Mouse (Mus musculus): ENCODE data around the gene Gabarapl1.
"Not testable (repeated sequence)": the region's sequence is repeated elsewhere in the genome, so short reads cannot be mapped to it uniquely, and the experiment has no call there.

Gene Gabarapl1

DNA sequence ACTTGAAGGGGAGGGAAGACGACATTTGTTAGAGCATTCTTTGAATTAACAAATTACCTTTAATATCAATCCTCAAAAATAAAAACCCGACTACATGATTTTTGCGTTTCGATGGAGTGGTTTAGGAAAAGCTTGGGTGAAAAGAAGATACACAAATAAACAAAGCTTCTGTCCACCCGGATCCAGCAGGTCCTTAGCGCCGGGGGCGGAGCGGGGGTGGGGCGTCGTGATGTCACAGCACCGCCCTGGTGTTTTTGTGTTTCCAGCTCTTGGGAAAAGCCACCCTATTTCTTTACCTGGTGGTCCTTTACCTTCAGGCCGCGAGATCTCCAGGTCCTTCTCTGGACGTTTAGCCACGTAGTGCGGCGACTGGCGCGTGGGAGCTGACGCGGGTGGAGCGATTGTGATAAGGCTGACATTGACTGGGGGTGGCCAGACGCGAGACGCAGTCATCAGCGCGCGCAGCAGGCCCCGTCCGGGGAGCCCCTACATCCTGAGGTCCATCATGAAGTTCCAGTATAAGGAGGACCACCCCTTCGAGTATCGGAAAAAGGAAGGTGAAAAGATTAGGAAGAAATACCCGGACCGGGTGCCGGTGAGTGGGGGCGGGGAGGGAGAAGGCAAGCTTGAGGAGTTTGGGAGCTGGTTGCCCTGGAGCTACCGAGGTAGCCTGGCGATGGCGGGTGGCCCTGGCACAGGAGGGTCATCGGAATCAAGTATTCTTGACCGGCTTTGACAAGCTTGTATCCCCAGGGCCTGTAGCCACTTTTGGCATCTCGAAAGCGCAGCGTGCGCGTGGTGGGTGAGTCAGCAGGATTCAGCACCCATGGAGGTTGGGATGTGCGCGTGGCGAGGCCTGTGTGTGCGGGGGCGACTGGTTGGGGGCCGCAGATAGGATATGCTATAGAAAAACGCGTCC, at the start of gene Gabarapl1:
Gene Gabarapl1, plus strand, starts transcription at position 219 of the 919 bp plus-strand sequence.
- DNase-seq (ENCODE audit: low read depth), result peak; percentile 93

DNA sequence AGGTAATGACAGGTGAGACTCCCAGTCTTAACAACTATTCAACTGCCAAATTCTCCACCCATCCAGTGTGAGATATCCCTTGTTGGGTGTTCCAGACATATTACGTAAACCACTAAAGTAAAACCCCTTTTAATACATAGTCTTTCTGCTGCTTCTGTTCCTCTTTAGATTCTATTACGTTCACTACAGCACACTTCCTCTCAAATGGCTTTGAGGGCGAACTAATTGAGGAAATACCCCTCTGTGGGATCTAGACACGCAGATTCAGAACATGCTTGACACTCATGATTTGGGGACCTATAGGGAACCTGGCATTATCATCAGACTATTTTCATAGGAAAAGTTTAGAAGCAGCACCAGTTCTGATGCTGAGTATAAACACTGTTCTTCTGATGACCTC, 38.0 kb upstream of the Gabarapl1 start:
- DNase-seq (ENCODE audit: low read depth), result no peak

DNA sequence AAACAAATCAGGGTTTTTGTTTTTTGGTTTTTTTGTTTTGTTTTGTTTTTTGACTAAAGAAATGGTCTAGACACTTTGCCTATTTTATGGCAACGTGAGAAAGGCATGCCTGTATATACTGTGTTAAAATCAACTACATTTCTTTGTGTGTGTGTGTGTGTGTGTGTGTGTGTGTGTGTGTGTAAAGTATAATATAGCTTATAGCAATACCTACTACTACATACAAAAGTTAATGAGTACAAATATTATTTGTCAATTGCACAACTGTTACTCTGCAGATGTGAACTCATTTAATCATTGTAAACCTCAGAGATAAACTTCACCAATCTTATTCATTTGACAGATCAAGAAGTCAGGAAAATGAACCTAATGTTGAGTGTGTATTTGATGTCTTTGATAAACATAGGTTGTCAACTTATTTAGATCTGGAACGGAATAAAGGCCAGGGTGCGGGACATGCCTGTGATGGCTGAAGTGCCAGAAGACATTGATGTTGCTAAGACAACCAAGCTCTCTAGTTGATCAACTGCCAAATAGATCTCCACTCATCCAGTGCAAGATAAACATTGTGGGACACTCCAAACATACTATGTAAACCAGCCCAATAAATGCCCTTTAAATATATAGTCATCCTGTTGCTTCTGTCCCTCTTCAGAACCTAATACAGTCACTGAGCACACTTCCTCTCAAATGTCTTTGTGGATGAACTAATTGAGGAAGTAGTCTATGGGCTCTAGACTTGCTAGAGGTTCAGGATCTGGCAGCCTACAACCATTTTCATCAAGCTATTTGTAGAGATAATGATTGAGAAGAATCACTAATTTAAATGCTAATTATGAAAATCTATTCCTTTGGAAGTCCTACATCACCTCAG, 35.4 kb upstream of the Gabarapl1 start:
- DNase-seq (ENCODE audit: low read depth), result no peak

DNA sequence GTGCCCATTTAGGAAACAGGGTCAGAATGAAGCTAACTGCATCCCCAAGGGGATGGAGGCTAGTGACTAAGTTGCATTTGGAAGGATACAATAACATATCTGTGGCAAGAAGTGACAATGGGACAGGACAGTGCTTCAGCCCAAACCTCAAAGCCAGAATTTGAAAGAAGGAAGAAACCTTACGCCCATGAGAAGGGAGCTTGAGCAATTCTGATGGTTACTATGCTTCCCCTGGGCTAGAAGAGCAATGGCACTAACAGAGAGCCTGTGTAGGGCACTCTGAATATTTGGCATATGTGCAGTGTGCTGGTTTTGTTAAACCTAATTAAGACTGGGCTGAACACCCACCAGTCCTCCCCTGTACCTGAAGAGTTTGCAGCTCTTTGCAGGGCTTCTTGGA, 33.4 kb upstream of the Gabarapl1 start:
- not testable (repeated sequence) for DNase-seq (ENCODE audit: low read depth)

DNA sequence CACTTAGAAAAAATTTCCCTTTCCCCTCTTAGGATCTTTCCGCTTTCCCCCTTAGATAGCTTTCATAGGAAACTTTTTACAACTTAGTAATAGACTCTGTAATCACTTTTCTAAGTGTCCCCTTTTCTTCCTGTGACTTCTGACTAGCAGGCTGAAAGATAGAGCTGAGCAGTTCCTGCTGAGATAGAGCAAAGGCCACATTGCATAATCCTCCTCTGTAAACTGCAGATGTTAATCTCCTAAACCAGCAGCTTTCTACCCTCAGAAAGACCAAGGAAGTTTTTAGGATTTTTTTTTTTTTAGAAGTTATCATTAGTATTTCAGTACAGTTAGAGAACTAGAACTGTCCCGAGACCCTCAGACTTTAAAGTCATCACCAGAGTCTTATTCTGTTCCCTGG, 29.5 kb upstream of the Gabarapl1 start:
- DNase-seq (ENCODE audit: low read depth), result no peak

DNA sequence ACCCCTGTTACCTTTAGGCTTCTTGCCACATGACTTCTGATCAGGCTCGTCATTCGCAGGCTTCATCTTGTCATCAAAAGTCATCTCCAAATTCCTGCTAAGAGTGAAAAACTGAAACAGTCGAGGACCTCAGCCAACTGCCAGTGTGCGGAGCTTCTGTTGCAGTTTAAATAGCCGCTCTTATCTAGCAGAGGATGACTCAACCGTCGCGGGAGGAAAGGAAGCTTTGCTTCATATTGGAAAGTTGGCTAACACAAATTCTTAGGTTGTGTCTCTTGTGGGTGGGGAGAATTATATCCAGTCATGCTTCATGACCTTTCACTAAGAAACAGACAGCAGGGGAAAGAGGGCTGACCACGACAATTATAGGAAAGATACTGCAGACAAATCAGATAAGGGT, 25.9 kb upstream of the Gabarapl1 start, which contains the start of gene Olr1:
Gene Olr1, minus strand, starts transcription at position 142 of the 400 bp plus-strand sequence.
- DNase-seq (ENCODE audit: low read depth), result peak; percentile 71

DNA sequence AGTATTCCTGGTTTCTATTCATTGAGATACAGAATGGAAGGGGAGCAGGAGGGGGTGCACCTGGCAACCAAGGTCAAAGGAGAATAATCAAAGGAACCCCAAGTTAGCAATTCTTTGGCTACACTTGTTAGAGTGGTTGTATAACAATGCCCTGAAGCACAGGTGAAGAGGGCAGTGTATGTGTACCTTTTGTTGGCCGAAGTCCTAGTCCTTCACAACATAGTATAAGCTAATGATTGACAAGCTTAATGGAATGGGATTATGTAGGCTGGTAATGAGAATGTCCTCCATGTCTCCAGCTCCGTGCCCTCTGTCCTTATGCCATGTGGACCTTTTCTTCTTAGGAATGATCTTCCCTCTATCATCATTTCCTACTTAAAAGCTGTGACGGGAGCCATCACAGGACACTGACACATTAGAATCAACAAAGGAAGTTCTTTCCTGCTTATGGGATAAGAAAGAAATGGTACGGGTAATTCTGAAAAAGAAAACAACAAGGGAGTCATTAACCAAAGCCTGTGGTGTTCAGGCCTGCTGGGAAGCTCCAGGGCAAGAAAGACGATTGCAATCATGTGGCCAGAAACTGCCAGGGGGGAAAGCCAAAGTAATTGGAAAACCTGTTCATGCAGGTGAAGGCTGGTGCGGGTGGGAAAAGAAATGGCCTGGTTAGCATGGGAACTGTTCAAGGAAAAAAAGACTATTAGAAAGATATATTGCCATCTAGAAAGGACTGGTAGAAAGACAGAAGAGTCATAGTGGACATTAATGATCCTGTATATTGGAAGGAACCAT, 22.6 kb upstream of the Gabarapl1 start:
- DNase-seq (ENCODE audit: low read depth), result no peak

DNA sequence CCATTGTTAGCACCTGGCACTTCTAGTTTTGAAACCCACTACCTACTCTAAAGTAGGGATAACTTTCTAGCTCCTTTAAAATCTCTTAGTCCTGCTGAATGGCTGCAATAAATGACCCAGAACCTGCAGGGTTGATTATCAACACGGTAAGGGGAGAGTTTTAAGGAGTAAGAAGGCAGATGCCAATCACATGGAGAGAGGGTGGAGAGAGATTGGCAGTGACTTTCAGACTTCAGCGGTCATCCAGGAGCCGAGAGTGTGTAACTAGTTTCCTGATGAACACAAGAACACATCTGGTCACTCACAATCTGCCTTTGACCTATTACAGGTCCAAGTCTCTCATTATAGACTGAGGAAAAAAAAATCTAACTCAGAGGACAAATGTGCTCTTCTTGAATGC, 20.6 kb upstream of the Gabarapl1 start, which contains the start of gene Tmem52b:
Gene Tmem52b, plus strand, starts transcription at position 189 of the 400 bp plus-strand sequence.
- DNase-seq (ENCODE audit: low read depth), result no peak

DNA sequence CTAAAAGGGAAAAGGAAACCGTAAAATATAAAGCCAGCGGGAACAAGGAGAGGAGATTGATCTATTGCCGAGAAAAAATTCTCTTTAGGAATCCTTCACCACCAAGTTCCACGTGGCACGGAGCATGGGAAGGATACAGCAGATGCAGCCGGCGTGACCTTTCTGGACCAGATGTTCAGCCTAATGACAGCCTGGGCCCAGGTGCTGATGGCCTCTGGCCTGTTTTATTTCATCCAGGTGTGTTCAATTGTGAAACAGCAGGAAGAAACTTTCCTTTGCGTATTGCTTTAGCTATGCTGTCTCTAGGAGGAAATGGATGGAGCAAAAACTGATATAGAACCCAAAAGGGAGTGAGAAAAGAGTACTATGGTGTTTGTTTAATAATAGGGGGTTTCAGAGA, 20.1 kb upstream of the Gabarapl1 start:
- DNase-seq (ENCODE audit: low read depth), result no peak

DNA sequence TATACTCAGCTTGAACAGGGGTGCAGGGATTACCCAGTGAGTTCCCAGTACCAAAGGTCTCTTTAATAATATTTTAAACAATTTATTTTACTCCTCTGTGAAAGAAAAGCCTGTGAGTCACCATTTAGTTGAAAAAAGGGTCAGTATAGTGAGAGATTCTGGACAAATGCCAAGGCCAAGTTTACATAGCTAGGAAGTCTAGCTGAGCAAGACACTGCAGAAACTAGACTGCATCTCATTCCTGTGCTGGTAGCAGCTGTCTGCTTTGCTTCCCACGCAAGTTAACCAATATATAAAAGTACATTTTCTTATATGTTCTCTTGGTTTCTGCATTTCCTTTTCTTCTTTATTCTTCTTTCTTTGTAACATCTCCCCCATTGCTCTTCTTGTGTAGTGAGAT, 19.6 kb upstream of the Gabarapl1 start:
- DNase-seq (ENCODE audit: low read depth), result peak; percentile 88

DNA sequence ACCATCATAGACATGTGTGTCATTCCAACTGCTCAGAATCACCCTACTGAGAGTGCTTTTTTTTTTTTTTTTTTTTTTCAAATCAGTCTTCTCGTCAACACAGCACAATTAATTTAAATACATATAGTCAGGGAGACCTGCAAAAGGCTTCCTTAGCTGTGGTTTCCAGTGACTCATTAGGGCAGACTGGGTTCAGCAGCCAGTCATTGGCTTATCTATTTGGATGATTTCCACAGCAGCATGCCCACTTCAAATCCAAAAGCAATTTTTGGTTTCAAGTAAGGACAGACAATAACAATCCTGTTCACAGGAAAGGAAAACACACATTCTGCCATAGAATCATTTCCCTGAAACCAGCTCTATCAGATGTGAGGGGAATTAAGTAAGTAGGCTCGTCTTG, 18.6 kb upstream of the Gabarapl1 start:
- peak; percentile 56 for DNase-seq (ENCODE audit: low read depth)

DNA sequence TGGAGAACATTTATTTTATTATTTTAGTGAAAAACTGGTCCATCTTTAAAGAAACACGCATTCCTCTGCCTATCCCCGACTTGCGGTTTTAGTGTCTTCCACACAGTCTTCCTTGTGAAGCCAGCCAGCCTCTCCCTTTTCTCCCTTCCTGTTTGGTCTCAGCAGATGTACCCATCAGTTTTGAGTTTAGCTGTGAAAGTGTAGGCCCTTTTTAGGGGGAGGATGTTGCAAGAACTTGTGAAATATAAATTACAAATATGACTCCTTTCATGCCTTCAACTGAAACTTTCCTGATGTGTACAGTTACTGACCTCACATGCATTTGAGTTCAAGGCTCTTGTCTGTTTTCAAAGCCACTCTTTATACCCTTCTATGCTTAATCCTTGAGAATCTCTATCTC, 17.9 kb upstream of the Gabarapl1 start:
- DNase-seq (ENCODE audit: low read depth), result no peak

DNA sequence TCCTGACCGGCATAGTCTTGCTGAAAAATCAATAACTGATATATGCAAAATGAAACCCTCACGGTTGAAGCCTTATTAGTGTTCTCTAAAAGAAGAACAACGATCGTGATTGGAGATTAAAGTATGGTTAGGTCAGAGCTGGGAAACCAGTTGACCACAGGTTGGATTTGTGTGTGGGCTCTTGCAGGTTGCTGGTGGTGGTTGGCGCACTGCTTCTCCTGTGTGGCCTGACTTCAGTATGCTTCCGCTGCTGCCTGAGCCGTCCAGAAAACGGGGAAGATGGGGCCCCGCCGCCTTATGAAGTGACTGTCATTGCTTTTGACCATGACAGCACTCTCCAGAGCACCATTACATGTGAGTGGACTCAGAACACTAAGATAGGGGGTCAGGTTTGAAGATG, 16.6 kb upstream of the Gabarapl1 start:
- no peak for DNase-seq (ENCODE audit: low read depth)

DNA sequence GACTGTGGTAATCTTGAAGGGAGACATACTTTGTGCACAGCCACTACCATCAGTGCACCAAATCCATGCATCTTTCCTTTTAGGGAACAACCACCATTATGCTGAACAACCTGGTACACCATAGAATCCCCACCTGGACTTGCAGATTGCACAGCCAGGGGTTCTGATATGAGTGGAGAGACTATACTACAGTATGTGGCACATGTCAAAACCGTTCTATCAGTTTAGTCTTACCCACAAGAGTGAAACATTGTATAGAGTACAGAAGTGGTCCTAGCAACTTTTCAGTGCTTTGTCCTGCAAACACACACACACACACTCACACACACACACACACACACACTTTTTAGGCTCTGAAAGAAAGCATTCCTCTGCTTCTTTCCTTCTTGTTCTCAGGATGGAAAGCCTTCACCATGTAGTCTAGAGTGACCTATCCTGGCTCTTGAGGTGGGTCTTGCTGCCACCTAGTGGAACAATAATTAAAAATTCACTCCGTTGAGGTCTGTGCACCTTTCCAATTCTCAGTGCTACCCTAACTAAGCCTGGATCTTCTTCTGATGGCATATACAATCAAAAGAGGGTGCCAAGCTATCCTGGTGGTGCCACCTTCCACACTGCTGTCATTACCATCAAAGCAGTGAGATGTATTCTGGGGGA, 15.1 kb upstream of the Gabarapl1 start:
- peak; percentile 81 for DNase-seq (ENCODE audit: low read depth)

DNA sequence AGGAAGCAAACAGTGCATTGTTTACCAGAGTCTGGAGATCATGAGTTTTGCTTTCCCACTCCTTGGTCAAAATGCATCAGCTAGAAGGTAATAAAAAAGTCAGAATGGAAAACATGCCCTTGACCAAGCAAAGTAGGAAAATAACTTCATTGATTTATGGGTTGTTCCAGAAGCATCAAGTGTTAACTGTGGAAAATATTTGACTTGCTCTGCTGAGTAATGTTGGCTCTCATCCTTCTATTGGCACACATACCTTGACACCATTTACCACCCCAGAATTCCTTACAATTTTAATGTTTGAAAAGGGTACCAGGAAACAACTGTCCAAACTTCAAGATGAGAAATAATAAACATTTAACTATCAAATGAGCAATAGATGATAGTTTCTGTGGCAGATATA, 6.9 kb upstream of the Gabarapl1 start:
- no peak for DNase-seq (ENCODE audit: low read depth)

DNA sequence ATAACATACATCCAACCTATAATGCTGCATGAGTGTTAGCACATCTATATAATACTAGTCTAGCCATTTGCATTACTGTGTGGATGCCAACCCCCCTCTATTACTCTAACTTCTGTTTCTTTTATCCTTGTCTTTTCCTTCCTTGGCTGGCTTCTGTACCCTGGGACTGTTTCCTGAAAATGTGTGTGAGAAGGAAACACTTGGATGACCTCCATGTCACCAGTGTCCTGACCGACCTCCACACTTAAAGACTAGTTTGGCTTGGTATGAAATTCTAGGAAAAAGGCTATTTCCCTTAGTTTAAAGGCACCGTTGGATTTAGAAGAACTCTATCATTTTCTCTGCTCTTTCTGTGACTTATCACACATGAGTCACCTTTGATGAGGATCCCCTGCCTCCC, 5.5 kb upstream of the Gabarapl1 start:
- no peak for DNase-seq (ENCODE audit: low read depth)

DNA sequence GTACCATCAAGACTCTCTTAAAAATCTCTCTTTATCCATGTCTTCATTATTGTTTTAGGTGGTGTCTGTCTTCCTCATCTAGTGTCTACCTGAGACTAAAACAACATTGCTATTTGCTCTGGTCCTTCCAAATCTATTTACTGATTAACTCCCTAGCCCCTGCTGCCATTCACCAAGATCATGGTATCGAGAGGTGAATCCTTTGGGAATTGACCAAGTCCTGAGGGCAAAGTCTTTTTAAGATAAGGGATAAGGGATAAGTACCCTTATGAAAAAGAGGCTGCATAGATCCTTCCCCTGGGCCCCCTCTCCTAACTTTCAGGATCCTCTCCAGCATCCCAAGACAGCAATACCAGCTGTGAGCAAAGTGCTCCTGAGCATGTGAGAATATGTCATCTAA, 3.4 kb upstream of the Gabarapl1 start:
- DNase-seq (ENCODE audit: low read depth), result no peak

DNA sequence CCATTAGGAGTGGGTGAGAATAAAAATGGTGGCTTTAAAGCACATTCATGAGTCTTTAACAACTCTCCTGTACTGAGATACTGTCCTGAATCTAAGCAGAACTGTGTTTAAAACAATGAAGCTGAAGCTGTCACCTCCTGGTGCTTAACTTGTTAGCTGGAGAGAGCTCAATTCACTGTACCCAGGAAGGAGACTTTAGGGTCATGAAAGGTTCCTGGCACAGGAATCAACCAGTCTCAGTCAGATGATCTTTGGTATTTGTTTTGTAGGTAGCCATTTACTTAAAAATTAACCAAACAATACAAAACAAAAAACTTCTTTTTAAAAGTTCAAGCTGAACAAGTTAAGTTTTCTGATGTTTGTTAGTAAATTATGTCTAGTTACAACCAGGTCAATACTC, 2.7 kb upstream of the Gabarapl1 start:
- no peak for DNase-seq (ENCODE audit: low read depth)

DNA sequence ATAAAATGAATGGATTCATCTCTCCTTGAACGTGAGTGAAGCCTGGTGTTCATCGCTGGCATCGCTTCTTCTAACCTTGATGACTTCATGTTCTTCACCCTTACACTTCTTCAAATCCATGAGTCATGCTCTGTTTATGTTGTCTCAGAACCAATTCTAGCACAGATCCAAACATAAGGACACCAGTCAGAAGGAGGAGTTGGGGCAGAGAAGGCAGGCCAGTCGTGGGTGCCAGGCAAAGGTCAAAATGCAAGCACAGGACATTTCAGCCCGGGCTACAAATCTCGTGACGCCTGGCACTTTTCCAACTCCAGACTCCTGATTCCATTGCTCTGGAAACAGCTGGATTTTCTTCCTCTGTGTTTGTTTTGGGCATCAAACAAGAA, 411 bp upstream of the Gabarapl1 start:
- peak; percentile 89 for DNase-seq (ENCODE audit: low read depth)

DNA sequence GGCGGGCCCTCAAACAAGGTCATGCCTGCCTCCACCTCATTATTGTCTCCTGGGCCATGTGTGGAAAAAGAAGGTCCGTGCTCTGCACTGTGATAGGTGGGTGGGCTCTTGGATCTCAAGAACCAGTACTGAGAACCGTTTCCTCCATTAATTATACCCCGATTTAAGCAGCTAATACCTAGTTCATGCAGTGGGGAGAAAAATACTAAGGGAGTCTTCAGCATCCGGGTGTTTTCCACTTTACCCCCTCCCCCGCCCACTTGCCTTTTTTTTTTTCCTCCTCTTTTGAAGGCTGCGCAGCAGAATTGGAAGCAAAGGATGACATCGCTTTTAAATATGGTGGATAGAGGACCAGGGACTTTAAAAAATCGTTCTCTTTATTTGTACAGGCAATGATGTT, 1.1 kb downstream of the Gabarapl1 start:
- peak; percentile 70 for DNase-seq (ENCODE audit: low read depth)

DNA sequence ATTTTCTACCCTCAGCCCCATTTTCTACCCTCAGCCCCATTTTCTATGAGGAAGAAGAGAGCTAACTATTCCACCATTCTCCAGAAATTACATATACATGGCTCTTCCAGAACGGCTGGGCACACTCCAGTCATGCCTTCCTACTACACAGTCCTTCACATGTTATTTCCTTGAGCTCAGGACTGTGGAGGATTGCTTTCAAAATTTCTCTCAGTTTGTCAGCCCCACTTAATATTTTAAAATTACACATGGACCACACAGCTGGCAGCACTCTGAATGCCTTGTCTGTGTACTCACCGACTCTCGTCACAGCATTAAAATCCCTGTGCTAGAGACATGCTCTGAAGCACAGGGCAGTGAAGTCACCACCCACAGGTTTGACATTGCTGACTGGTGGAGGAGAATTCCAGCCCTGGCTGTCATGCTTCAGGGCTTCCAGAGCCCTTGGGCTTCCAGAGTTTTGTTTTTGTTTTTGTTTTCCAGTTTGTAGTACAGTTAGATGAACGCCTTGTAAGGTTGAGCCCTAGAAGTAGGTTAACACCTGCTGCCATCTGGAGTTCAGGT, 1.7 kb downstream of the Gabarapl1 start:
- peak; percentile 23 for DNase-seq (ENCODE audit: low read depth)

All from NIH3T3 (cell line).